Mouse (Mus musculus) kidney, adult 2 months (tissue): Measurements from ENCODE around the gene Mrpl38. TPM values are rescaled to one million over a fixed set of nuclear protein-coding genes. Genes with fewer than 3 reads are reported as not detected.
A peak's percentile ranks its signal among the peaks of the same experiment; 100 is the strongest.

Source experiments
- DNase-seq: peaks from one replicate; pipeline ENCODE4 v3.0.0; 2021
- H3K27ac ChIP-seq: fragments of 200-500 bp; 2 replicates; pipeline ENCODE4 v1.5.1; 2012; ENCODE audit warnings: low read depth, low read length, control low read depth, inconsistent platforms; ENCODE audit not compliant: insufficient read depth
- H3K27me3 ChIP-seq: fragments of 200-500 bp; replicated peaks from 2 replicates; pipeline ENCODE4 v1.6.1; 2012; ENCODE audit warnings: mild to moderate bottlenecking, moderate library complexity, low read length, inconsistent platforms; ENCODE audit not compliant: control insufficient read depth, insufficient read depth
- H3K36me3 ChIP-seq: fragments of 200-500 bp; 2 replicates; pipeline ENCODE4 v1.6.1; 2012; ENCODE audit warnings: mild to moderate bottlenecking, moderate library complexity, low read length, inconsistent platforms; ENCODE audit not compliant: control insufficient read depth, insufficient read depth
- H3K4me1 ChIP-seq: fragments of 200-500 bp; 2 replicates; pipeline ENCODE4 v1.6.1; 2011; ENCODE audit warnings: low read length; ENCODE audit not compliant: control insufficient read depth, insufficient read depth
- H3K4me3 ChIP-seq: fragments of 200-500 bp; 2 replicates; pipeline ENCODE4 v1.5.1; 2011; ENCODE audit warnings: mild to moderate bottlenecking, low read depth, low read length, control low read depth; ENCODE audit not compliant: insufficient read depth
- CTCF ChIP-seq: fragments of 200-500 bp; conservative IDR thresholded peaks from 2 replicates; pipeline ENCODE4 v1.5.1; 2011; ENCODE audit warnings: low read depth, mild to moderate bottlenecking, control low read depth, low read length, moderate library complexity, mixed read lengths; ENCODE audit not compliant: insufficient read depth, insufficient read length
- POLR2A ChIP-seq: fragments of 200-500 bp; IDR thresholded peaks from one replicate; pipeline ENCODE4 v1.6.1; 2011; ENCODE audit warnings: low read depth, low read length, control low read depth
- WGBS: fragments of 180-500 bp; shearing (Covaris S2); methylation state at CpG from one replicate; pipeline ENCODE4 v1.1.7; 2018; 5-methylcytosine and 5-hydroxymethylcytosine counted together
- polyA plus RNA-seq: library from polyadenylated mRNA; depleted of rRNA; stranded (reverse); fragments of >200 nt; gene quantifications from 2 replicates; pipeline ENCODE4 v1.2.3, GENCODE M21; 2012

Mrpl38 gene
- polyA plus RNA-seq, 1 experiment = 70.7 TPM

DNA sequence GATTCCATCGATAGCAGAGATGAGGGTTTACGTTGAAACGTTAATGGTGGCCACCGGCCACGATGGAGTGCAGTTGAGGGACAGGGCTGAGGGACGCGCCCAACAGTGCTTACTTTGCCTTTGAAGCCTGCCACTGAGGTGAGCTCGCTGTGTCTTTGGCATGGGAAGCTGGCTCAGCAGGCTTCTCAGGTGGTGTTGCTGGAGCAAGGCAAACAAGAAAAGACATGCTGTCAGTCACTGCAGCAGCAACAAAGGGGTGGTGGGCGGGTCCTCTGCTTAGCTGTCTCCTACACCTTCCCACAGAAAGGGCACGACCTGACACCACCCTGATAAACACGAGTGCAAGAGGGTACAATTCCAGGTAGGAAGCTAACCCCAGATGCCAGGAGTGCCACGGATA is 22.6 kb upstream of the Mrpl38 start:
- TF ChIP-seq POLR2A (no peak), CTCF (no peak)
- Histone ChIP-seq H3K4me1 (peaks cover 8% of the 10 kb centered on the region; the same call in 1 of the 2 replicates), H3K27ac (no peak overlapping the region), H3K4me3 (no peak overlapping the region), H3K36me3 (no peaks in the 10 kb centered on the region), H3K27me3 (no peaks in the 10 kb centered on the region)
- WGBS = 80% methylated on average over 12 of the region's 12 CpGs
- DNase-seq = no peak

- Histone ChIP-seq H3K27me3 (no peaks in the 10 kb centered on the region), H3K4me1 (peaks cover 6% of the 10 kb centered on the region), H3K36me3 (no peaks in the 10 kb centered on the region; the same call in 1 of the 2 replicates), H3K27ac (no peak overlapping the region), H3K4me3 (no peak overlapping the region)
- TF ChIP-seq POLR2A = no peak
- no peak for TF ChIP-seq CTCF
- no peak for DNase-seq
- 98% methylated on average over 2 of the region's 2 CpGs for WGBS
These were observed 12.3 kb upstream of the Mrpl38 start for GRCm38 (mm10) chr11:116150960-116151359.

DNA sequence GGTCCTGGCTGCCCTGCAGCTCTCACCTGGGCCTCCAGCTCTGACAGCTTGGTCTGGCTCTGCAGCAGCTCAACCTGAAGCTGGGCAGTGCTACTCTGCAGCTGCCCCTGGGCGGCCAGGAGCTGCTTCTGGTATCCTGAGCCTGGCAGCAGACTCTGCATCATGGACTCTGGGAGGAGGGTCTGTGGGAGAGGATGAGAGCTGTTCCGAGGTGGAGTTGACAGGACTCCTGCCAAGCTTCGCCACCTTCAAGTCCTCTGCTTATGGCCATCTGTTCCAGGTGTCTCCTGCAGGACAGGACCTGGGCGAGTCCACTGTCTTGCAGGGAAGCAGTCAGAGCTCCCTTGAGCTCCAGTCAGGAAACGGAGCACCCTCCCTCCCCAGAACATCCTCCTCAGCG is 10.7 kb upstream of the Mrpl38 start:
- TF ChIP-seq POLR2A (no peak), CTCF (no peak)
- Histone ChIP-seq H3K27ac (no peak overlapping the region), H3K27me3 (no peaks in the 10 kb centered on the region), H3K4me3 (no peak overlapping the region), H3K36me3 (no peaks in the 10 kb centered on the region; the same call in 1 of the 2 replicates), H3K4me1 (peaks cover 11% of the 10 kb centered on the region)
- WGBS = 91% methylated on average over 6 of the region's 6 CpGs
- DNase-seq = no peak

DNA sequence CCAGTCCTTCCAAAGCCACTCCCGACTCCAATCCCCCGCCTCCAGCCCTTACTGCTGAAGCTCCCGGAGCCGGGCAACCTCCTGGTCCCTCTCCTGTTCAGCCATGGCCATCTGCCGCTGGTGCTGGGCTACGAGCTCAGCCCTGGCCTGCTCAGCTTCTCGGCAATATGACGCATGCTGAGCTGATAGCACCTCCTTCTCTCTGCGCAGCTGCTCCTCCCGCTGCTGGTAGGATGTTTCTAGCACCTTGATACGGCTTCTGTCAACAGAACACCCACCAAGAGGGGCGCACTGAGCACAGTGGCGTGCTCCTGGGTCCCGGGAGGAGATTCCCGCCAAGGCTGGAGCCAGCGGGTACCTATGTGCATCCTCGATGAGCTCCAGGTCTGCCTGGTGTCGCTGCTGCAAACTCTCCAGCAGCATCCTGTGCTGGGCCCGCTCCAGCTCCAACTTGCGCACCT is 10.1 kb upstream of the Mrpl38 start:
- no peaks in the 10 kb centered on the region; the same call in 1 of the 2 replicates for H3K36me3 ChIP-seq

DNA sequence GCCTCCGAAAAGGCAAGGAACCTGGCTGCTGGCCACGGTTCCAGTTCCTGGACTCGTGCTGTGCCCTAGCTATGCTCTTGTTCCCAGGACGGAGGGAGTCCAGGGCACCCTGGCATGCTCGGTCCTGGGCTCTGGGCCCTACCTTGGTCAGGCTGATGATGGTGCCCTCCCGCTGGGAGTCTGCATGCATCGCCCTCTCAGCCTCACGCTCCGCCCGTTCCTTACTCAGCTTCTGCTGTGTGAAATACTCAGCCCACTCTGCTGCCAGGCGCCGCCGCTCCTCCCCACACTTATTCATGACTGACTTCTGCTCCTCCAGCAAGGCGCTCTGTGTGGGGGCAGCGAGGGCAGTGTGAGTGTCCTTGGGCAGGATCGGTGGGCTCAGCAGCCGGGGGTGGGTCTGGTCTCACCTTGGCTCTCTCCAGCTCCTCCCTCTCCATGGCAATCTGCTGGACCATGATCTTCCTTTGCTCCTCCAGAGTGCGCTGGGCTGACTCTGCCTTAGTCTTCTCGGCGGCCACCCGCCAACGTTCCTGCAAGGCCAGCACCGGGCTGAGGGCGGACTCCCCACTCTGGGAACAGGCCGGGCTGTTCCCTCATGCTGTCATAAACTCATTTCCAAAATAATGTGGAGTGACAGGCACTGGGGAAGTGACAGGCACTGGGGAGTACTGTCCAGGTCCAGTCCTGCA is 7.8 kb upstream of the Mrpl38 start:
- 48% methylated on average over 25 of the region's 25 CpGs for WGBS
- Histone ChIP-seq H3K27ac (peak overlapping the region; percentile 62; the same call in 1 of the 2 replicates), H3K4me3 (no peak overlapping the region), H3K36me3 (no peaks in the 10 kb centered on the region; the same call in 1 of the 2 replicates), H3K27me3 (no peaks in the 10 kb centered on the region), H3K4me1 (peaks cover 11% of the 10 kb centered on the region)
- DNase-seq = peak; percentile 85
- TF ChIP-seq CTCF (no peak), POLR2A (no peak)

More for the DNA sequence above, 10.1 kb upstream of the Mrpl38 start:
- Histone ChIP-seq H3K4me3 (no peak overlapping the region), H3K27ac (no peak overlapping the region), H3K27me3 (no peaks in the 10 kb centered on the region), H3K4me1 (peaks cover 11% of the 10 kb centered on the region)
- WGBS = 85% methylated on average over 20 of the region's 20 CpGs
- TF ChIP-seq POLR2A = no peak
- no peak for TF ChIP-seq CTCF
- DNase-seq = no peak

DNA sequence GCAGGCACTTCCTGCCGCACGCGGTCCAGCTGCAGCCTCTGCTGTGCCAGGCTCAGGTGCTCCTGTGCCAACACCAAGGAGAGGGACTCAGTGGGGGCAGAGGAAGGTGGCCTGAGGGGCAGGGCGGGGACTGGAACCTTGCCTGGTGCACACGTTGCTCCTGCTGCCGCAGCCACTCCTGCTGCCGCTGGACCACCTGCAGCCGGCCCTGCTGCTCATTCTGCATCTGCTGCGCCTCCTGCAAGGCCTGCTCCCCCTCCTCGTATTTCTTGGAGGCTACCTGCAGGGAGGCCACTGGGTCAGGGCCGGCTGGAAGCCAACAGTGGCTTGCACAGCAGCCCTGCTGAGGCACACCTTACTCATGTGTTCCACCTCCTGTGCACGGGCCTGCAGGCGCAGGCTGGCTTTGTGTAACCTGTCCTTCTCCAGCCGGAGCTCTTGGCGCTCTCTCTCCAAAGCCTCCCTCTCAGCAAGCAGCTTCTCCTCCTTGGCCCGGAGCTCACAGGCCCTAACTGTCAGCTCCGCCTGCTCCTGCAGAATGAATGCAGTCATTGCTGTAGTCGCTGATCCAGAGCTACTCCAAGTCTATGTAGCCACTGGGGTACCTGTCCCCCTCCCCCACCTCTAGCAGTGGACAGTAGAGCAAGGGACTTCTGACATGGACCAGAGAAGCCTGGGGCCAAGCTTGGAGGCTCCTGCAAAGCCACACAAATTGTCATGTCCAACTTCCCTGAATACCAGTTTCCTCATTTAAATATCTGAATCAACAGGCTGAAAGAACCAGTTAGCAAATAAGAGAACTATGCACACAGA is 7.0 kb upstream of the Mrpl38 start:
- Histone ChIP-seq H3K27ac (peak overlapping the region; percentile 59), H3K27me3 (no peaks in the 10 kb centered on the region), H3K36me3 (no peaks in the 10 kb centered on the region), H3K4me3 (no peak overlapping the region), H3K4me1 (peaks cover 11% of the 10 kb centered on the region)
- 54% methylated on average over 18 of the region's 18 CpGs for WGBS
- peak; percentile 44 for DNase-seq
- TF ChIP-seq CTCF = no peak
- TF ChIP-seq POLR2A = no peak

- H3K27me3 ChIP-seq = no peaks in the 10 kb centered on the region
- H3K4me3 ChIP-seq = no peak overlapping the region
- no peak overlapping the region for H3K27ac ChIP-seq
- H3K4me1 ChIP-seq = peaks cover 19% of the 10 kb centered on the region
- H3K36me3 ChIP-seq = no peaks in the 10 kb centered on the region
- WGBS = 98% methylated on average over 3 of the region's 3 CpGs
- TF ChIP-seq POLR2A (no peak), CTCF (no peak)
- no peak for DNase-seq
These were observed 4.8 kb upstream of the Mrpl38 start for GRCm38 (mm10) chr11:116143468-116143867.
